Mouse (Mus musculus) heart, adult 2 months (tissue): Measurements from ENCODE around the gene Abca8a. TPM values are rescaled to one million over a fixed set of nuclear protein-coding genes. Genes with fewer than 3 reads are reported as not detected.
A peak's percentile ranks its signal among the peaks of the same experiment; 100 is the strongest.

Experiments
- DNase-seq, 2 experiments: peaks; one replicate each; pipeline ENCODE4 v3.0.0; 2021
- H3K27ac ChIP-seq: fragments of 200-600 bp; 2 replicates; pipeline ENCODE4 v1.8.1; 2022
- H3K27me3 ChIP-seq: fragments of 200-500 bp; 2 replicates; pipeline ENCODE4 v1.6.1; 2012; ENCODE audit warnings: mild to moderate bottlenecking, low read length, inconsistent platforms, mixed read lengths; ENCODE audit not compliant: control insufficient read depth, insufficient read depth
- H3K36me3 ChIP-seq: fragments of 200-500 bp; 2 replicates; pipeline ENCODE4 v1.6.1; 2012; ENCODE audit warnings: low read length, inconsistent platforms; ENCODE audit not compliant: control insufficient read depth, insufficient read depth
- H3K4me1 ChIP-seq: fragments of 200-500 bp; 2 replicates; pipeline ENCODE4 v1.6.1; 2011; ENCODE audit warnings: low read length; ENCODE audit not compliant: control insufficient read depth, insufficient read depth
- H3K4me3 ChIP-seq: fragments of 200-600 bp; 2 replicates; pipeline ENCODE4 v1.8.1; 2022
- H3K79me2 ChIP-seq: fragments of 200-500 bp; replicated peaks from 2 replicates; pipeline ENCODE4 v1.6.1; 2012; ENCODE audit warnings: mild to moderate bottlenecking, inconsistent platforms, low read length, moderate library complexity, mixed read lengths; ENCODE audit not compliant: control insufficient read depth, insufficient read depth
- H3K9ac ChIP-seq: fragments of 200-500 bp; 2 replicates; pipeline ENCODE4 v1.6.1; 2012; ENCODE audit warnings: low read depth, mild to moderate bottlenecking, control low read depth, inconsistent platforms, low read length, mixed read lengths
- CTCF ChIP-seq: fragments of 200-600 bp; IDR thresholded peaks from 2 replicates; pipeline ENCODE4 v1.8.1; 2022; ENCODE audit warnings: antibody characterized with exemption, mild to moderate bottlenecking, moderate library complexity
- EP300 ChIP-seq: fragments of 200-500 bp; IDR thresholded peaks from 2 replicates; pipeline ENCODE4 v1.6.1; 2011; ENCODE audit warnings: low read depth, low read length, control low read depth; ENCODE audit not compliant: insufficient read depth
- POLR2A ChIP-seq: fragments of 200-500 bp; IDR thresholded peaks from 2 replicates; pipeline ENCODE4 v1.6.1; 2011; ENCODE audit warnings: mild to moderate bottlenecking, low read depth, low read length, control low read depth; ENCODE audit not compliant: insufficient read depth
- WGBS: fragments of 180-500 bp; shearing (Covaris S2); methylation state at CpG from one replicate; pipeline ENCODE4 v1.1.7; 2018; 5-methylcytosine and 5-hydroxymethylcytosine counted together
- intact Hi-C: fragments of 180-260 bp; cut with DNase I; formaldehyde crosslinking; loops from one replicate; pipeline ENCODE4 v1.15.1; 2025
- polyA plus RNA-seq: library from polyadenylated mRNA; depleted of rRNA; stranded (reverse); fragments of >200 nt; gene quantifications from 2 replicates; pipeline ENCODE4 v1.2.3, GENCODE M21; 2012
- total RNA-seq, 2 experiments: library from RNA; stranded (reverse); gene quantifications; 2 replicates each; pipeline ENCODE4 v1.2.3; 2021

Abca8a gene
- total and polyA plus RNA-seq, 3 experiments, result 32.6 to 37.5 (median 32.7) TPM

DNA sequence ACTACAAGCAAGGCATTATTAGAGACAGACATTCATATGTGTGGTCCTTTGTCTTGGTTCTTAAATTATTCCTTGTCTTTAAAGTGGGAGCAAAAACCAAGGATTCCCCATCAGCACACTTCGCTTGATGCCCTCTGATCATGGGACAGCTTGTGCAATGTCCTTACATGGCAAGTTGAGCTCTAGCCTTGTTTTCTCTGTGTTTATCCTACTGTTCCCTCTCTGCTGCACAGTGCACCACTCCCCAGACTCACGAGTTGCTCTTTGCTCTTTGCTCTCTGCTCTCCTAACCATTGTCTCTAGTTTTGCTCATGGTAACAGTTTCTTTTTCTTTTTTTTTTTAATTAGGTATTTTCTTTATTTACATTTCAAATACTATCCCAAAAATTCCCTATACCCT, 35.7 kb downstream of the Abca8a start:
- intact Hi-C loops, result no loop called here
- no peaks in the 10 kb centered on the region for H3K4me1 ChIP-seq
- no peak for DNase-seq
- H3K9ac ChIP-seq, result no peak overlapping the region
- H3K27ac ChIP-seq, result no peak overlapping the region
- H3K27me3 ChIP-seq, result no peaks in the 10 kb centered on the region
- 74% methylated on average over 2 of the region's 2 CpGs for WGBS
- no peak for TF ChIP-seq EP300
- TF ChIP-seq POLR2A, result no peak
- no peak for TF ChIP-seq CTCF
- H3K36me3 ChIP-seq, result no peaks in the 10 kb centered on the region
- no peak overlapping the region for H3K4me3 ChIP-seq
- H3K79me2 ChIP-seq, result no peaks in the 10 kb centered on the region

DNA sequence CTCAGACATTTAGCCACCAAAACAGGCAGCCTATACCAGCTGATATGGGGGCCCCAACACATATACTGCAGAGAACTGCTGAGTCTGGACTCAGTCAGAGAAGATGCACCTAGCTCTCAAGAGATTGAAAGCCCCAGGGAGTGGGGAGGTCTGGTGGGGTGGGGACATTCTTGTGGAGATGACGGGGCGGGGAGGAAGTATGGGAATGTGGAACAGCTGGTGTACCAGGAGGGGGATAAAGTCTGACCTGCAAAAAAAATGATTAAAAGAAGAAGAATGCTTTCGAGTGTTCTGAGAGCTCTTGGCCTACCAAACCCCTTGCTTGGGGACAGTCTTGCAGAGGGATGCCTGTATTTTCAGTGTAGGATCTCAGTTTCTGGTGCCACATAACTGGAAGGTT, 42.1 kb downstream of the Abca8a start:
- intact Hi-C loops, result no loop called here
- no peak overlapping the region for H3K9ac ChIP-seq
- H3K4me3 ChIP-seq, result no peak overlapping the region
- DNase-seq, result no peak
- H3K79me2 ChIP-seq, result no peaks in the 10 kb centered on the region
- no peaks in the 10 kb centered on the region for H3K27me3 ChIP-seq
- H3K36me3 ChIP-seq, result no peaks in the 10 kb centered on the region
- TF ChIP-seq POLR2A, result no peak
- TF ChIP-seq EP300, result no peak
- TF ChIP-seq CTCF, result no peak
- WGBS, result 58% methylated on average over 3 of the region's 3 CpGs
- no peak overlapping the region for H3K27ac ChIP-seq
- H3K4me1 ChIP-seq, result no peaks in the 10 kb centered on the region

DNA sequence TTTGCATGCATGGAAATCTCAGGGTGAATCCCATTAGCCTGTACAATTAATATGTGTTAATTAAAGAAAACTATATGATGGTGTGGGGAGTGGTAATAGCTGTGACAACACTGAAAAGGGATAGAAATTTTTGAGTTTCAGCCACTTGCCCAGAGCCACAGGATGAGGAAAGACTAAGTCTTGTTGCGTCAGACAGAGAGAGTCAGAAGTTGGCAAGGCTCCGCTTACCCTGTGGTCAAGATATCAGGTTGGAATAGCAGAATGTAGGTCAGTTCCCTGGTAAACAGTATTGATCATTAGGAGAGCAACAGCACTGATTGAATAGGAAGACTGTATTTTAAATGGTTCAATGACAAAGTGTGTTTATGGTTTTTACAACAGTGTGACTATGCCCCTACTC, 58.0 kb downstream of the Abca8a start:
- Histone ChIP-seq H3K27ac (no peak overlapping the region), H3K27me3 (no peaks in the 10 kb centered on the region), H3K79me2 (no peaks in the 10 kb centered on the region), H3K4me3 (no peak overlapping the region), H3K9ac (no peak overlapping the region), H3K36me3 (no peaks in the 10 kb centered on the region; the same call in 1 of the 2 replicates), H3K4me1 (peaks cover 1% of the 10 kb centered on the region)
- no peak for TF ChIP-seq POLR2A
- no peak for TF ChIP-seq CTCF
- TF ChIP-seq EP300, result no peak
- no peak for DNase-seq
- intact Hi-C loops, result no loop called here
- WGBS, result 82% methylated on average over 2 of the region's 2 CpGs

DNA sequence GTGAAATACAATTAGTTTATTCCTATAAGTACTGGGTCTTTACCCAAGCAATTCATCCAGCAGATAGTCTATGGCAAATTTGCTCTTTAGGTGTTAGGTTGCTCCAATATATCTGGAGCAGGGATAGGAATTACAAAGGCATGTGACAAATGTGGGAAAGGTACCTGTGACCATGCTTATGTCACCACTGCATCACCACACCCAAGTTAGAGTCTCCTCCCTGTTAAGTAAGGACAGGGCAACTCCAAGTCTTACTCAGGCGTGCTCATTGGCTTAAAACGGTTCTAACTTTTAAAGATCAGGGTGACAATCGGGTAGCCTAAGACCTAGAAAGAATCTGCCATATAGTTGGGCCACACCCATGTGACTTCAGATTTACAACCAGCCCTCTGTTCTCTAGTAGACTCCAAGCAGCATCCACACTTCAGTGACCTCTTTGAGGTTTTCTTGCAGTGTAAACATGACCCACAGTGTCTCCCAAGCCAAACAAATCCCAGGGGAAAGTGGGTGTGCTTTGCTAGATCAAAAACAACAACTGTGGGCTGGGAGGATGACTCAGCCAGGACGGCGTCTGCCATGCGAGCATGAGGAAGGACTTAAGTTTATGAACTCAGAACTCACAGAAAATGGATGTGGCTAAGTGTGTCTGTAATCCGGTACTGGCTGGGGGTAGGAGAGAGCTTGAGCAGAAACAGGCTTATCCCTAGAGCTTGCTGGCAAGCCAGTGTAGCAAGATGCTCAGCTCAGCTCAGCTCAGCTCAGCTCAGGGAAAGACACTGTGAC, 66.7 kb downstream of the Abca8a start:
- H3K4me1 ChIP-seq, result no peaks in the 10 kb centered on the region; the same call in 1 of the 2 replicates
- intact Hi-C loops, result no loop called here
- H3K27me3 ChIP-seq, result no peaks in the 10 kb centered on the region
- no peak overlapping the region for H3K4me3 ChIP-seq
- TF ChIP-seq POLR2A, result no peak
- TF ChIP-seq EP300, result no peak
- TF ChIP-seq CTCF, result no peak
- H3K9ac ChIP-seq, result no peak overlapping the region
- DNase-seq, result peak; percentile 43 to 63
- H3K36me3 ChIP-seq, result no peaks in the 10 kb centered on the region
- no peaks in the 10 kb centered on the region for H3K79me2 ChIP-seq
- H3K27ac ChIP-seq, result no peak overlapping the region
- WGBS, result 45% methylated on average over 7 of the region's 7 CpGs

DNA sequence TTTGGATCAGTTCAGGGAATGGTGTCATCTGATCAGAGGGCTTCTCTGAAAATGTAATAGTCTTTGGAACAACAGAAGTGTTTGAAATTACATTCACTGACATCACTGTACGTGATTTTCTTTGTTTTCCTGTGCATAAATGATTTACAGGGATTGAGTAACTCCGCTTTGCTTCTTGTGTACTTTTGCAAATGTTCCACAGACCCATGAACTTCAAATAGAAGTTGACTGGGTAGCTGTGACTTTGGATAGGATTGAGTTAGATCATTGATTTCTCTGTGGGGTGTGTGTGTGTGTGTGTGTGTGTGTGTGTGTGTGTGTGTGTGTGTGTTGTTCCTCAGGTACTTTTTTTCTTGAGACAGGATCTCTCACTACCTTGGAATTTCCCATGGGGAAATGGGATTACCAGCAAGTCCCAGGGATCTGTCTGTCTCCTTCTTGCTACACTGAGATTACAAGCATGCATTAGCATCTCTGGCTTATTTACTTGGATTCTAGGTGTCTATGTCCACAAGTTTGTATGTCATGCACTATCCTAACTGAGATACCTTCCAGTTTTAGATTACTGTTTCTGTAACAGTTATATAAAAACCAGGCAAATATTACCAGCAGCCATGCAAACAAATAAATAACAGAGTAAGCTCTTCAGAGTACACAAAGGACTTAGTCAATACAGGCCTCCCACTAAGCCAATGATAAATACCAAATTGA, 84.8 kb downstream of the Abca8a start:
- Histone ChIP-seq H3K36me3 (no peaks in the 10 kb centered on the region), H3K27me3 (no peaks in the 10 kb centered on the region), H3K4me3 (no peak overlapping the region), H3K79me2 (no peaks in the 10 kb centered on the region), H3K27ac (no peak overlapping the region), H3K9ac (no peak overlapping the region), H3K4me1 (no peaks in the 10 kb centered on the region)
- no peak for DNase-seq
- TF ChIP-seq EP300 (no peak), CTCF (no peak), POLR2A (no peak)
- 76% methylated on average over 2 of the region's 2 CpGs for WGBS
- intact Hi-C loops, result no loop called here

DNA sequence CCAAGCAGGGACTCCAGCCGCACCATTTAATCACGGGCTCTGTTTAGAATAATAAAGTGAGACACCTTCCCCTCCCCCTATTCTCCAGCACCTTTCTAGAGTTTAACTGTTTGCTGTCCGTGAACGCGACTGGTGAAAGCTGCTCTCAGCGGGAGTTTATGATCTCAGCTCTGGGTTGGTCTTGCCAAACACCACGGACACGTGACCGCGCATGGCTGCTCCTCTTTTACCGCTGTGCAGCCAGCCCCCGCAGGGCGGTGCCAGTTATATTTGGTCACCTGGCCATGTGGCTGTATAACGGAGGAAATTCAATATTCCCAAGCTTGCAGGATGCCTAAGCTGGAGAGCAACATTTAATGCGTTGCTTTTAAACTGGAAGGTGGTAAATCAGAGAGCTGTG, 100.2 kb downstream of the Abca8a start, which contains the start of gene Abca8b:
Gene Abca8b, minus strand, starts transcription at position 222 of the 400 bp plus-strand sequence.
- H3K36me3 ChIP-seq, result no peaks in the 10 kb centered on the region
- H3K27ac ChIP-seq, result peak within 1 kb of the TSS; percentile 61
- H3K4me1 ChIP-seq, result peaks cover 2% of the 10 kb centered on the region; the same call in 1 of the 2 replicates
- WGBS, result under 1% methylated on average over 15 of the region's 15 CpGs
- peak within 1 kb of the TSS; percentile 52 for H3K4me3 ChIP-seq
- no peaks in the 10 kb centered on the region for H3K27me3 ChIP-seq
- intact Hi-C loops, result no loop called here
- TF ChIP-seq POLR2A (peak; percentile 58), EP300 (0 out of 2 replicates have a peak, but pooled peaks have one; percentile 47), CTCF (no peak)
- no peaks in the 10 kb centered on the region; the same call in 1 of the 2 replicates for H3K79me2 ChIP-seq
- peak within 1 kb of the TSS; percentile 41 for H3K9ac ChIP-seq
- DNase-seq, result peak; percentile 81 to 86
